Mouse (Mus musculus): ENCODE measurements around the gene Zmynd11. TPM values are rescaled to one million over a fixed set of nuclear protein-coding genes. Genes with fewer than 3 reads are reported as not detected.

The Zmynd11 gene
- 115 and 123 TPM in 2 replicates for polyA plus RNA-seq (2014; fragmentation: Nextera tagmentation; extraction: Ambion mirVana)

DNA sequence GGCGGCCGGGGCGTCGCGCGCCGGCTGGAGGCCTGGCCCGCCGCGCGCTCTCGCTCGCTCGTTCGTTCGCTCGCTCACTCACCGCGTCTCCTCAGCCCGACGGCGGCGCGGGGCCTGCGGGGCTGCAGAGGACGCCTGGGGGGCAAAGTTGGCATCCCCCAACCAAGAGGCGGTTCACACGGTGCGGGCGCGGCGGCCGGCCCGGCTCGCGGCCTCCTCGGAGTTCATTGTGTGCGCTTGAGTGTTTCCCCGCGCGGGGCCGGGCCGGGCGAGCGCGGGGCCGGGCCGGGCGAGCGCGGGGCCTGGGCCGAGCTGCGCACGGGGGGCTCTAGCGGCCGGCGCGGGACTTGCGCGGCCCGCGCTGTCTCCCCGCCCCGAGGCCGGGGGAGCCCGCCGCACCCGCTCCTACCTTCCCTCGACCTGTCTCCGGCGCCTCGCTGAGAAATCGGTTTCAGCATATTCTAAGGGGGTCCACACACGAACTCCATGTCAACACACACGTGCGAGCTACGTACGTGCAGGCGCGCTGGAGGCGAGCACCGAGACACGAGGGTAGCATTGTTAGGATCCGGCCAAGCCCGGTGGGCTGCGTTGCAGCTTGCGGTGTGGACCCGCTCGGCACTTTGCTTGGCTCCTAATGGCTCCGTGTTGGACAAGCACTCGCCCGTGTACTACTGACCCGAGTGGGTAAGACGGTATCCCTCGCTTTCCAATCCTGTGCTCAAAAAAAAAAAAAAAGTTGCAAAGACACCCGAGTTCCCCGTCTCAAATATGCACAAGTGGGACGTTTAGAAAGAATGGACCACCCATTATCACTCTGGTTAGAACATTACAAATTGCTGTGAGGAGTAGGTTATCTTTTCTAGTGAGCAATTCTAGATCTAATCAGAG is at the start of gene Zmynd11:
Zmynd11 (minus strand) TSS at position 685 of the 891 bp plus-strand sequence.
- peak; percentile 83 for ATAC-seq (replicated peaks; ENCODE audit: insufficient number of reproducible peaks, low FRiP score, low TSS enrichment)
- H3K27ac ChIP-seq (ENCODE audit: low read depth, low read length), result peak within 1 kb of the TSS; percentile 100
- no peaks in the 10 kb centered on the region for H3K27me3 ChIP-seq (ENCODE audit: control insufficient read depth, insufficient read depth, low read length)
- no peaks in the 10 kb centered on the region for H3K9me3 ChIP-seq (replicated peaks; ENCODE audit: control insufficient read depth, low read length)
- peak within 1 kb of the TSS; percentile 99 for H3K9ac ChIP-seq (ENCODE audit: low read depth, low read length)
- H3K4me2 ChIP-seq, result peak within 1 kb of the TSS; percentile 62
- under 1% methylated on average over 63 of the region's 98 CpGs for WGBS (ENCODE audit: insufficient replicate concordance)
- peaks cover 25% of the 10 kb centered on the region for H3K4me1 ChIP-seq (ENCODE audit: control insufficient read depth, insufficient read depth, low read length)
- H3K36me3 ChIP-seq (ENCODE audit: control insufficient read depth, insufficient read depth, low read length), result no peaks in the 10 kb centered on the region
- H3K4me3 ChIP-seq (ENCODE audit: low read depth, low read length), result peak within 1 kb of the TSS; percentile 93

DNA sequence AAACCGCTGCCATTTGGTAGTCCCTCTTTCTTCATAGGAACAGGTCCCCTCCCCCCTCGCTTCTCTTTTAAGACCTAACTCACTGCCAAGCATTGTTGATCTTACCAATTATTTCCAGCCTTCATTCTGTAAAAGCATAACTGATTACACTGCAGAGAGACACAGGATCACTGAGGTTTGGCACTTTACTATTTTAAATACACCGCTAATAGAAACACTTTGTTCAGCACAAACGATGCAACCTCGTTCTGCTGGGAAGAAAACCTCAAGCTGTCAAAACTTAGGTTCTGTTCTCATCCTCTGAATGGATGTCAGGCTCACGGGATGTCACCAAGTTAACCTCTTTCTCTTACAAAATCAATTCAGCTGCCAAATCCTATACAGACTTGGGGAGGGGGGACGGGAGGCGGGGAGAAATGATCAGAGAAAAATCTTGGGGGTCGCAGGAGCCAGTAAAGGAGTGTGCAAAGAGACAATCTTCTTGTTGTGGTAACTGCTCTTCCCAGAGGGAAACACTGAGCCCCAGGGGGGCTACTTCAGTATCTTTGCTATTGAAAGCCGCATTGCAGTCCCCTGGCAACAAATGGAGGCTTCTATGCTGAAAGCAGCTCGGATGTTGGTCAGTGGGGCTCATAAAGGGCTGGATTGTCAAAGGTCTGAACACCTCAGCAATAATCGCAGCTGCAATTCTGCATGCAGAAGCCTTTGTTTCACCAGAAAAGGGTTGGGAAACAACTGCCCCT is 30.9 kb upstream of the Zmynd11 start:
- Histone ChIP-seq H3K4me3 (ENCODE audit: low read depth, low read length) (peak overlapping the region; percentile 21), H3K9ac (ENCODE audit: low read depth, low read length) (peak overlapping the region; percentile 8), H3K27ac (ENCODE audit: low read depth, low read length) (no peak overlapping the region), H3K9me3 (replicated peaks; ENCODE audit: control insufficient read depth, low read length) (no peaks in the 10 kb centered on the region), H3K4me2 (peak overlapping the region; percentile 62), H3K27me3 (ENCODE audit: control insufficient read depth, insufficient read depth, low read length) (no peaks in the 10 kb centered on the region), H3K36me3 (ENCODE audit: control insufficient read depth, insufficient read depth, low read length) (no peaks in the 10 kb centered on the region), H3K4me1 (ENCODE audit: control insufficient read depth, insufficient read depth, low read length) (no peaks in the 10 kb centered on the region)
- ATAC-seq (replicated peaks; ENCODE audit: insufficient number of reproducible peaks, low FRiP score, low TSS enrichment), result no peak
- 10% methylated on average over 12 of the region's 12 CpGs for WGBS (ENCODE audit: insufficient replicate concordance)

GRCm38 (mm10) chr13:9786050-9786449 is 20.9 kb upstream of the Zmynd11 start:
- Histone ChIP-seq H3K4me1 (ENCODE audit: control insufficient read depth, insufficient read depth, low read length) (no peaks in the 10 kb centered on the region), H3K27ac (ENCODE audit: low read depth, low read length) (no peak overlapping the region), H3K9ac (ENCODE audit: low read depth, low read length) (no peak overlapping the region), H3K4me3 (ENCODE audit: low read depth, low read length) (no peak overlapping the region), H3K27me3 (ENCODE audit: control insufficient read depth, insufficient read depth, low read length) (no peaks in the 10 kb centered on the region), H3K36me3 (ENCODE audit: control insufficient read depth, insufficient read depth, low read length) (no peaks in the 10 kb centered on the region), H3K9me3 (replicated peaks; ENCODE audit: control insufficient read depth, low read length) (no peaks in the 10 kb centered on the region), H3K4me2 (no peak overlapping the region)
- 60% methylated on average over 3 of the region's 3 CpGs for WGBS (ENCODE audit: insufficient replicate concordance)
- ATAC-seq (replicated peaks; ENCODE audit: insufficient number of reproducible peaks, low FRiP score, low TSS enrichment), result no peak

DNA sequence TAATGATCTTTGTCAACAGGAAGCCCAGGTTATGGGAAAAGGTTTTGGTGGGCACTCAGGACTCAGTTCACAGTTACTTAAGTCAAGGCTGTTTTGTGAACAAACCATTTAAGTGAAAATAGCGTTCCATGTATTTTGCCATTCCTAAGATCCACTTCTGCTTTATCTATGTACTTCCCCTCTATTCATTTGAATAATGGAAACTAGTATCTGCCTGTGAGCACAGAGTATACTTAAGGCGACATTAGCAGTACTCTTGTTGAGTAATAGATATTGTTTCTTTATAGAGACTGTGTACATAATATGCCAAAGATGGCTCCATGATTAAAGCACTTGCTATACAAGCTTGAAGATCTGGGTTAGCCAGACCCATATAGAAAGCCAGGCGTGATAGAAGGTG is 18.6 kb upstream of the Zmynd11 start:
- Histone ChIP-seq H3K4me2 (no peak overlapping the region), H3K9me3 (replicated peaks; ENCODE audit: control insufficient read depth, low read length) (no peaks in the 10 kb centered on the region), H3K4me1 (ENCODE audit: control insufficient read depth, insufficient read depth, low read length) (no peaks in the 10 kb centered on the region), H3K27me3 (ENCODE audit: control insufficient read depth, insufficient read depth, low read length) (no peaks in the 10 kb centered on the region), H3K27ac (ENCODE audit: low read depth, low read length) (no peak overlapping the region), H3K36me3 (ENCODE audit: control insufficient read depth, insufficient read depth, low read length) (no peaks in the 10 kb centered on the region), H3K4me3 (ENCODE audit: low read depth, low read length) (no peak overlapping the region), H3K9ac (ENCODE audit: low read depth, low read length) (no peak overlapping the region)
- no peak for ATAC-seq (replicated peaks; ENCODE audit: insufficient number of reproducible peaks, low FRiP score, low TSS enrichment)
- WGBS (ENCODE audit: insufficient replicate concordance), result 70% methylated on average over 3 of the region's 3 CpGs

DNA sequence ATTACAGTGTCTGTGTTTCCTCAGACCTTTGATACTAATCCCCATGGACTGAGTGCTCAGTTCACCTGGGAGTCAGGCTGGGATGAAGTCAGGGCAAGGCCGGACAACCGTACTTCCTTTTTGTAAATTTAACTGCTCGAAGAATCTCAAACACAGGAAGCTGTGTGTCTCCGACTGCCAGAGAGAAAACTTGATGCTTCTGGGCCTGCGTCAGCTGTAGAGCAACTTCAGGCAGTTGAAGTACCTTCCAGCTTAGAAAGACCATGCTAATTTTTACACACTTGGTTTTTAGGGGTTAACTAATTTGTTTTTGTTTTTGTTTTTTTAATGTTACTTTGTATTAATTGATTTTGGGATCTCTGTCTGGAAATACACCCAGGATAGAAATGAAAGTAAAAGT is 10.8 kb upstream of the Zmynd11 start:
- H3K4me3 ChIP-seq (ENCODE audit: low read depth, low read length), result no peak overlapping the region
- 54% methylated on average over 5 of the region's 5 CpGs for WGBS (ENCODE audit: insufficient replicate concordance)
- no peaks in the 10 kb centered on the region for H3K36me3 ChIP-seq (ENCODE audit: control insufficient read depth, insufficient read depth, low read length)
- no peak overlapping the region for H3K9ac ChIP-seq (ENCODE audit: low read depth, low read length)
- ATAC-seq (replicated peaks; ENCODE audit: insufficient number of reproducible peaks, low FRiP score, low TSS enrichment), result no peak
- H3K27me3 ChIP-seq (ENCODE audit: control insufficient read depth, insufficient read depth, low read length), result no peaks in the 10 kb centered on the region
- no peaks in the 10 kb centered on the region for H3K9me3 ChIP-seq (replicated peaks; ENCODE audit: control insufficient read depth, low read length)
- no peaks in the 10 kb centered on the region for H3K4me1 ChIP-seq (ENCODE audit: control insufficient read depth, insufficient read depth, low read length)
- H3K4me2 ChIP-seq, result no peak overlapping the region
- H3K27ac ChIP-seq (ENCODE audit: low read depth, low read length), result no peak overlapping the region

- no peak overlapping the region for H3K4me2 ChIP-seq
- no peaks in the 10 kb centered on the region for H3K36me3 ChIP-seq (ENCODE audit: control insufficient read depth, insufficient read depth, low read length)
- no peaks in the 10 kb centered on the region for H3K9me3 ChIP-seq (replicated peaks; ENCODE audit: control insufficient read depth, low read length)
- no peak overlapping the region for H3K9ac ChIP-seq (ENCODE audit: low read depth, low read length)
- H3K4me1 ChIP-seq (ENCODE audit: control insufficient read depth, insufficient read depth, low read length), result no peaks in the 10 kb centered on the region
- H3K4me3 ChIP-seq (ENCODE audit: low read depth, low read length), result no peak overlapping the region
- H3K27ac ChIP-seq (ENCODE audit: low read depth, low read length), result no peak overlapping the region
- H3K27me3 ChIP-seq (ENCODE audit: control insufficient read depth, insufficient read depth, low read length), result no peaks in the 10 kb centered on the region
- no peak for ATAC-seq (replicated peaks; ENCODE audit: insufficient number of reproducible peaks, low FRiP score, low TSS enrichment)
Measured at GRCm38 (mm10) chr13:9774077-9774476, 8.9 kb upstream of the Zmynd11 start.

DNA sequence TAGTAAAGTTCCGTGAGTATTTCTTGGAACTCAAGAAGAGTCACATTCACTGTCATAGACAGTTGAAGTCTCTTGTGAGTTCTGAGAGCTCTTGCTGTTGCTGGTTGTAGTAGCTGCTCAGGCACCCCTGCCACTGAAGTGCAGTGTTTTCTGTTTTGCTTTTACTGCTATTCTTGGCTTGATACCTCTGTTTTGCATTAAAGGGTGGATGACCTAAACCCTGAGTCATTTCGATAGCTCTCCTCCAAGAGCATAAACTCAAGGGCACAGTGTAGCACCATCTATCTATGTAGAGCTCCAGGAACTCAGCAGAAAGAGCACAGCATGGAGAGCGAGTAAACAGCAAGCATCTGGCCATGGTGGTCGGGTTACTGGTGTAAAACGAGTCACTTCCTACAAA is 2.1 kb upstream of the Zmynd11 start:
- no peaks in the 10 kb centered on the region for H3K36me3 ChIP-seq (ENCODE audit: control insufficient read depth, insufficient read depth, low read length)
- no peak for ATAC-seq (replicated peaks; ENCODE audit: insufficient number of reproducible peaks, low FRiP score, low TSS enrichment)
- no peak overlapping the region for H3K9ac ChIP-seq (ENCODE audit: low read depth, low read length)
- H3K4me1 ChIP-seq (ENCODE audit: control insufficient read depth, insufficient read depth, low read length), result peaks cover 12% of the 10 kb centered on the region
- H3K4me3 ChIP-seq (ENCODE audit: low read depth, low read length), result no peak overlapping the region
- WGBS (ENCODE audit: insufficient replicate concordance), result 35% methylated on average over 5 of the region's 5 CpGs
- no peaks in the 10 kb centered on the region for H3K27me3 ChIP-seq (ENCODE audit: control insufficient read depth, insufficient read depth, low read length)
- peak overlapping the region; percentile 38 for H3K4me2 ChIP-seq
- H3K9me3 ChIP-seq (replicated peaks; ENCODE audit: control insufficient read depth, low read length), result no peaks in the 10 kb centered on the region
- 0 out of 2 replicates have a peak overlapping the region, but pooled peaks have one; percentile 4 for H3K27ac ChIP-seq (ENCODE audit: low read depth, low read length)

GRCm38 (mm10) chr13:9766497-9766896 is 1.4 kb upstream of the Zmynd11 start:
- Histone ChIP-seq H3K4me3 (ENCODE audit: low read depth, low read length) (no peak overlapping the region), H3K36me3 (ENCODE audit: control insufficient read depth, insufficient read depth, low read length) (no peaks in the 10 kb centered on the region), H3K27me3 (ENCODE audit: control insufficient read depth, insufficient read depth, low read length) (no peaks in the 10 kb centered on the region), H3K4me1 (ENCODE audit: control insufficient read depth, insufficient read depth, low read length) (peaks cover 14% of the 10 kb centered on the region), H3K9ac (ENCODE audit: low read depth, low read length) (no peak overlapping the region), H3K4me2 (no peak overlapping the region), H3K27ac (ENCODE audit: low read depth, low read length) (no peak overlapping the region), H3K9me3 (replicated peaks; ENCODE audit: control insufficient read depth, low read length) (no peaks in the 10 kb centered on the region)
- no peak for ATAC-seq (replicated peaks; ENCODE audit: insufficient number of reproducible peaks, low FRiP score, low TSS enrichment)
- 64% methylated on average over 1 of the region's 1 CpGs for WGBS (ENCODE audit: insufficient replicate concordance)
